Mouse (Mus musculus) forebrain, embryonic 11.5 days (tissue): ENCODE data around the gene Cd151. TPM values are rescaled to one million over a fixed set of nuclear protein-coding genes. Genes with fewer than 3 reads are reported as not detected.

Experiments used
- ATAC-seq: fragments of 200-750 bp; cut with Nextera tagmentation; replicated peaks from 2 replicates; pipeline ENCODE4 v1.8.0; 2017; ENCODE audit warnings: moderate TSS enrichment; ENCODE audit not compliant: low FRiP score
- DNase-seq: peaks from one replicate; pipeline ENCODE4 v3.0.0-alpha.2; 2017; ENCODE audit warnings: low spot score
- H3K27ac ChIP-seq: fragments of 300-500 bp; sonication (generic); 2 replicates; pipeline ENCODE4 v1.5.1; 2014; ENCODE audit warnings: low read depth, low read length
- H3K27me3 ChIP-seq: fragments of 300-500 bp; sonication (generic); 2 replicates; pipeline ENCODE4 v1.6.1; 2014; ENCODE audit warnings: mild to moderate bottlenecking, low read length, mixed read lengths; ENCODE audit not compliant: control insufficient read depth, insufficient read depth
- H3K36me3 ChIP-seq: fragments of 300-500 bp; sonication (generic); 2 replicates; pipeline ENCODE4 v1.6.1; 2014; ENCODE audit warnings: mild to moderate bottlenecking, low read length, moderate library complexity, mixed read lengths; ENCODE audit not compliant: control insufficient read depth, insufficient read depth
- H3K4me1 ChIP-seq: fragments of 300-500 bp; sonication (generic); replicated peaks from 2 replicates; pipeline ENCODE4 v1.6.1; 2014; ENCODE audit warnings: low read length, mixed read lengths; ENCODE audit not compliant: control insufficient read depth, insufficient read depth
- H3K4me2 ChIP-seq: fragments of 300-500 bp; sonication (generic); 2 replicates; pipeline ENCODE4 v1.6.1; 2014; ENCODE audit warnings: low read depth, mild to moderate bottlenecking, low read length, moderate library complexity, mixed read lengths; ENCODE audit not compliant: severe bottlenecking
- H3K4me3 ChIP-seq: fragments of 300-500 bp; sonication (generic); 2 replicates; pipeline ENCODE4 v1.5.1; 2014; ENCODE audit warnings: low read depth, low read length
- H3K9ac ChIP-seq: fragments of 300-500 bp; sonication (generic); 2 replicates; pipeline ENCODE4 v1.6.1; 2014; ENCODE audit warnings: low read length
- H3K9me3 ChIP-seq: fragments of 300-500 bp; sonication (generic); 2 replicates; pipeline ENCODE4 v1.6.1; 2016; ENCODE audit warnings: low read length, mixed read lengths; ENCODE audit not compliant: control insufficient read depth
- WGBS: fragments of 180-500 bp; shearing (Covaris S2); extraction: QIAGEN DNeasy Blood & Tissue Kit; methylation state at CpG from one replicate; pipeline ENCODE4 v1.1.7; 2014; 5-methylcytosine and 5-hydroxymethylcytosine counted together
- polyA plus RNA-seq: library from polyadenylated mRNA; unstranded; fragments of >200 nt; fragmentation: Nextera tagmentation; extraction: Ambion mirVana; gene quantifications from 2 replicates; pipeline ENCODE4 v1.2.1, GENCODE M21; 2014

Cd151 gene
- polyA plus RNA-seq, 1 experiment from 2014 or later: 40.3 TPM

GRCm38 (mm10) chr7:141451928-141452327 is 15.3 kb upstream of the Cd151 start:
- no peaks in the 10 kb centered on the region for H3K9me3 ChIP-seq
- H3K9ac ChIP-seq: no peak overlapping the region
- H3K27me3 ChIP-seq: no peaks in the 10 kb centered on the region
- no peak overlapping the region for H3K4me2 ChIP-seq
- no peak overlapping the region for H3K4me3 ChIP-seq
- peaks cover 3% of the 10 kb centered on the region; the same call in 1 of the 2 replicates for H3K36me3 ChIP-seq
- DNase-seq: no peak
- ATAC-seq: no peak
- H3K4me1 ChIP-seq: peaks cover 10% of the 10 kb centered on the region
- H3K27ac ChIP-seq: no peak overlapping the region

- Histone ChIP-seq H3K27me3 (no peaks in the 10 kb centered on the region), H3K9me3 (no peaks in the 10 kb centered on the region), H3K4me3 (no peak overlapping the region), H3K4me2 (no peak overlapping the region), H3K4me1 (peaks cover 9% of the 10 kb centered on the region), H3K9ac (no peak overlapping the region), H3K36me3 (peaks cover 3% of the 10 kb centered on the region; the same call in 1 of the 2 replicates), H3K27ac (no peak overlapping the region)
- ATAC-seq (no peak), DNase-seq (no peak)
- WGBS: 78% methylated on average over 2 of the region's 2 CpGs
Measured at GRCm38 (mm10) chr7:141453636-141454035, 13.6 kb upstream of the Cd151 start.

- DNase-seq (peak; percentile 96), ATAC-seq (peak; percentile 80)
- Histone ChIP-seq H3K9me3 (no peaks in the 10 kb centered on the region), H3K27me3 (0 out of 2 replicates have a peak, but pooled peaks cover 2% of the 10 kb centered on the region), H3K9ac (peak within 1 kb of the TSS; percentile 46), H3K4me2 (peak within 1 kb of the TSS; percentile 88), H3K4me1 (peaks cover 8% of the 10 kb centered on the region), H3K27ac (0 out of 2 replicates have a peak within 1 kb of the TSS, but pooled peaks have one; percentile 5), H3K36me3 (peaks cover 3% of the 10 kb centered on the region; the same call in 1 of the 2 replicates), H3K4me3 (peak within 1 kb of the TSS; percentile 53)
- under 1% methylated on average over 45 of the region's 45 CpGs for WGBS
Measured at GRCm38 (mm10) chr7:141454967-141455551, 12.1 kb upstream of the Cd151 start, which contains the start of gene Pnpla2. TSS of gene Pnpla2 (plus strand) at chr7:141455198.

GRCm38 (mm10) chr7:141455610-141456314 is 11.4 kb upstream of the Cd151 start:
- no peak overlapping the region for H3K27ac ChIP-seq
- WGBS: 3% methylated on average over 23 of the region's 23 CpGs
- ATAC-seq (peak; percentile 55), DNase-seq (no peak)
- peak overlapping the region; percentile 53 for H3K4me3 ChIP-seq
- peak overlapping the region; percentile 46 for H3K9ac ChIP-seq
- H3K4me1 ChIP-seq: peaks cover 8% of the 10 kb centered on the region
- peaks cover 3% of the 10 kb centered on the region; the same call in 1 of the 2 replicates for H3K36me3 ChIP-seq
- H3K9me3 ChIP-seq: no peaks in the 10 kb centered on the region
- peaks cover 4% of the 10 kb centered on the region for H3K27me3 ChIP-seq
- H3K4me2 ChIP-seq: peak overlapping the region; percentile 88

GRCm38 (mm10) chr7:141456739-141457138 is 10.5 kb upstream of the Cd151 start:
- no peak for DNase-seq
- peaks cover 3% of the 10 kb centered on the region; the same call in 1 of the 2 replicates for H3K36me3 ChIP-seq
- H3K27me3 ChIP-seq: peaks cover 13% of the 10 kb centered on the region
- H3K9ac ChIP-seq: no peak overlapping the region
- ATAC-seq: no peak
- WGBS: 89% methylated on average over 6 of the region's 6 CpGs
- H3K4me2 ChIP-seq: no peak overlapping the region
- no peak overlapping the region for H3K4me3 ChIP-seq
- H3K27ac ChIP-seq: no peak overlapping the region
- H3K4me1 ChIP-seq: peaks cover 11% of the 10 kb centered on the region
- no peaks in the 10 kb centered on the region for H3K9me3 ChIP-seq

- Histone ChIP-seq H3K27ac (no peak overlapping the region), H3K4me3 (no peak overlapping the region), H3K9me3 (no peaks in the 10 kb centered on the region), H3K36me3 (no peaks in the 10 kb centered on the region; the same call in 1 of the 2 replicates), H3K4me1 (peaks cover 15% of the 10 kb centered on the region), H3K4me2 (no peak overlapping the region), H3K27me3 (peaks cover 18% of the 10 kb centered on the region), H3K9ac (no peak overlapping the region)
- WGBS: 94% methylated on average over 14 of the region's 14 CpGs
- no peak for ATAC-seq
- DNase-seq: no peak
Measured at GRCm38 (mm10) chr7:141457236-141457635, 10.0 kb upstream of the Cd151 start.

GRCm38 (mm10) chr7:141457986-141458660 is 9.1 kb upstream of the Cd151 start:
- H3K4me1 ChIP-seq: peaks cover 15% of the 10 kb centered on the region
- peak; percentile 79 for DNase-seq
- 75% methylated on average over 15 of the region's 15 CpGs for WGBS

GRCm38 (mm10) chr7:141458661-141459060 is 8.5 kb upstream of the Cd151 start:
- 89% methylated on average over 11 of the region's 11 CpGs for WGBS
- Histone ChIP-seq H3K27me3 (peaks cover 33% of the 10 kb centered on the region), H3K9me3 (no peaks in the 10 kb centered on the region), H3K36me3 (no peaks in the 10 kb centered on the region), H3K4me3 (no peak overlapping the region), H3K27ac (no peak overlapping the region), H3K4me1 (peaks cover 15% of the 10 kb centered on the region), H3K4me2 (no peak overlapping the region), H3K9ac (no peak overlapping the region)
- no peak for DNase-seq
- no peak for ATAC-seq

More at GRCm38 (mm10) chr7:141457986-141458660, 9.1 kb upstream of the Cd151 start:
- no peak overlapping the region for H3K4me2 ChIP-seq
- H3K9me3 ChIP-seq: no peaks in the 10 kb centered on the region
- H3K27me3 ChIP-seq: peaks cover 27% of the 10 kb centered on the region
- no peaks in the 10 kb centered on the region for H3K36me3 ChIP-seq
- no peak overlapping the region for H3K4me3 ChIP-seq
- no peak for ATAC-seq
- H3K9ac ChIP-seq: no peak overlapping the region
- H3K27ac ChIP-seq: no peak overlapping the region
